Mouse (Mus musculus): Measurements from ENCODE around the gene Cela3b.

Cela3b gene

GRCm38 (mm10) chr4:137430502-137430901 lies at the start of gene Cela3b:
TSS of gene Cela3b (minus strand) at chr4:137430540.
- no peak for DNase-seq (ENCODE audit: low spot score)

GRCm38 (mm10) chr4:137479757-137480156 lies 49.4 kb upstream of the Cela3b start:
- DNase-seq (ENCODE audit: low spot score) = no peak

- no peak for DNase-seq (ENCODE audit: low spot score)
Measured at GRCm38 (mm10) chr4:137478306-137478705, 48.0 kb upstream of the Cela3b start.

- no peak for DNase-seq (ENCODE audit: low spot score)
Measured at GRCm38 (mm10) chr4:137477611-137478010, 47.3 kb upstream of the Cela3b start.

GRCm38 (mm10) chr4:137476761-137477237 lies 46.5 kb upstream of the Cela3b start:
- DNase-seq (ENCODE audit: low spot score) = peak; percentile 39

- no peak for DNase-seq (ENCODE audit: low spot score)
Measured at GRCm38 (mm10) chr4:137476065-137476760, 45.9 kb upstream of the Cela3b start.

- DNase-seq (ENCODE audit: low spot score) = no peak
Measured at GRCm38 (mm10) chr4:137475271-137476050, 45.1 kb upstream of the Cela3b start.

GRCm38 (mm10) chr4:137474694-137475093 lies 44.4 kb upstream of the Cela3b start:
- DNase-seq (ENCODE audit: low spot score) = no peak

- DNase-seq (ENCODE audit: low spot score) = no peak
Measured at GRCm38 (mm10) chr4:137473701-137474388, 43.5 kb upstream of the Cela3b start.

GRCm38 (mm10) chr4:137473240-137473639 lies 42.9 kb upstream of the Cela3b start:
- DNase-seq (ENCODE audit: low spot score) = no peak

- no peak for DNase-seq (ENCODE audit: low spot score)
Measured at GRCm38 (mm10) chr4:137471326-137471725, 41.0 kb upstream of the Cela3b start.

- DNase-seq (ENCODE audit: low spot score) = no peak
Measured at GRCm38 (mm10) chr4:137470701-137471317, 40.5 kb upstream of the Cela3b start.

- DNase-seq (ENCODE audit: low spot score) = no peak
Measured at GRCm38 (mm10) chr4:137469845-137470692, 39.7 kb upstream of the Cela3b start.

GRCm38 (mm10) chr4:137469081-137469844 lies 38.9 kb upstream of the Cela3b start:
- DNase-seq (ENCODE audit: low spot score) = peak; percentile 41

GRCm38 (mm10) chr4:137468260-137469080 lies 38.1 kb upstream of the Cela3b start, which contains the start of gene Hspg2:
TSS of gene Hspg2 (plus strand) at chr4:137468769.
- DNase-seq (ENCODE audit: low spot score) = peak; percentile 99

GRCm38 (mm10) chr4:137467525-137467924 lies 37.2 kb upstream of the Cela3b start:
- DNase-seq (ENCODE audit: low spot score) = no peak

- DNase-seq (ENCODE audit: low spot score) = no peak
Measured at GRCm38 (mm10) chr4:137466991-137467390, 36.7 kb upstream of the Cela3b start.

- DNase-seq (ENCODE audit: low spot score) = no peak
Measured at GRCm38 (mm10) chr4:137465125-137465787, 34.9 kb upstream of the Cela3b start.
